ENCODE assay signal across 14 mouse cellular contexts in the genomic region with DNA sequence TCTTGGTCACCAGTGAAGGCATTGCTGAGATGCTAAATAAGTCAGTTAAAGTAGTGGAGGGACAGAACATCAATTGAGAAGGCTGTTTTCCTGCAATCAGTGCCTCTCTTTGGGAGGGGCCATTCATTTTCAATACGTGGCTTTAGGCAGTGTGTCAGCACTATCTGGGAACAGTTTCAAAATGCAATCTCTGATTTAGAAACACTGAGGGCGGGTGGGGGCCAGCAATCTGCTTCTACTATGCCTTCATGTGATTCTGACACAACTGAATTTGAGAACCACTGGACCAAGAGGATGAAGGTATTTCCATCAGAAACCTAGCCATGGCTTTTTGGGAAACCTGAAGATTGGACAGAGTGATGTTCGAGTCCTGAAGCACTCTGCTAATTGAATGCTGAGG. TPM values are rescaled to one million over a fixed set of nuclear protein-coding genes. Genes with fewer than 3 reads are reported as not detected.
A peak's percentile ranks its signal among the peaks of the same experiment; 100 is the strongest.
DNase-seq lines count a peak whose midpoint lies in the region; ATAC-seq and TF ChIP-seq lines count a peak whose summit lies in the region.
"Had no signal": no experiment of that assay in that cellular context is flagged by ENCODE, and none has a peak within 500 bp of the region (broad histone marks: within the 10 kb centered on the region; RNA-seq: fewer than 3 reads in every experiment).

No protein-coding gene starts in this region.

- H3K9ac ChIP-seq in forebrain, embryonic 13.5 days: no peak overlapping the region
- no peak overlapping the region for H3K9ac ChIP-seq in forebrain, embryonic 11.5 days (ENCODE audit: low read length)
- no peak overlapping the region for H3K9ac ChIP-seq in lung, embryonic 16.5 days (ENCODE audit: low read length)
- H3K9ac ChIP-seq: stomach, embryonic 15.5 days had no signal

- ATAC-seq in forebrain, embryonic 13.5 days: peak; percentile 40; the same call in 1 of the 2 replicates
- no peak for ATAC-seq in forebrain, embryonic 11.5 days (replicated peaks; ENCODE audit: low FRiP score)
- peak; percentile 71 for ATAC-seq in lung, embryonic 16.5 days (ENCODE audit: low read depth)

- 70% methylated on average over 3 of the region's 3 CpGs for WGBS in forebrain, embryonic 13.5 days
- 84% methylated on average over 3 of the region's 3 CpGs for WGBS in forebrain, embryonic 11.5 days
- 59% methylated on average over 3 of the region's 3 CpGs for WGBS in lung, embryonic 16.5 days

- H3K4me1 ChIP-seq in forebrain, embryonic 13.5 days: no peaks in the 10 kb centered on the region
- H3K4me1 ChIP-seq in forebrain, embryonic 11.5 days (replicated peaks; ENCODE audit: control insufficient read depth, insufficient read depth, low read length): no peaks in the 10 kb centered on the region
- peaks cover 10% of the 10 kb centered on the region for H3K4me1 ChIP-seq in lung, embryonic 16.5 days (replicated peaks; ENCODE audit: control insufficient read depth, insufficient read depth, low read length)
- H3K4me1 ChIP-seq: stomach, embryonic 15.5 days had no signal

- H3K9me3 ChIP-seq in forebrain, embryonic 13.5 days (replicated peaks): no peaks in the 10 kb centered on the region
- H3K9me3 ChIP-seq in forebrain, embryonic 11.5 days (ENCODE audit: control insufficient read depth, low read length): no peaks in the 10 kb centered on the region
- H3K9me3 ChIP-seq in lung, embryonic 16.5 days (ENCODE audit: control insufficient read depth, low read length): no peaks in the 10 kb centered on the region
- H3K9me3 ChIP-seq: stomach, embryonic 15.5 days had no signal

- 0 out of 2 replicates have a peak, but pooled peaks cover 6% of the 10 kb centered on the region for H3K36me3 ChIP-seq in forebrain, embryonic 13.5 days (ENCODE audit: poor library complexity, severe bottlenecking)
- no peaks in the 10 kb centered on the region for H3K36me3 ChIP-seq in forebrain, embryonic 11.5 days (ENCODE audit: control insufficient read depth, insufficient read depth, low read length)
- H3K36me3 ChIP-seq in lung, embryonic 16.5 days (ENCODE audit: control insufficient read depth, insufficient read depth, low read length): no peaks in the 10 kb centered on the region
- H3K36me3 ChIP-seq: stomach, embryonic 15.5 days had no signal

- H3K27ac ChIP-seq in forebrain, embryonic 13.5 days: no peak overlapping the region
- H3K27ac ChIP-seq in forebrain, embryonic 11.5 days (ENCODE audit: low read depth, low read length): no peak overlapping the region
- peak overlapping the region; percentile 56 for H3K27ac ChIP-seq in lung, embryonic 16.5 days (ENCODE audit: low read length)
- H3K27ac ChIP-seq in layer of hippocampus, adult 2 months: peak overlapping the region; percentile 86
- H3K27ac ChIP-seq: gastrocnemius, adult 2 months; stomach, embryonic 15.5 days had no signal

- H3K27me3 ChIP-seq in forebrain, embryonic 13.5 days: no peaks in the 10 kb centered on the region
- H3K27me3 ChIP-seq in forebrain, embryonic 11.5 days (ENCODE audit: control insufficient read depth, insufficient read depth, low read length): no peaks in the 10 kb centered on the region
- H3K27me3 ChIP-seq in lung, embryonic 16.5 days (ENCODE audit: control insufficient read depth, insufficient read depth, low read depth, low read length): no peaks in the 10 kb centered on the region
- H3K27me3 ChIP-seq: stomach, embryonic 15.5 days had no signal

- H3K4me3 ChIP-seq in forebrain, embryonic 13.5 days: no peak overlapping the region
- no peak overlapping the region for H3K4me3 ChIP-seq in forebrain, embryonic 11.5 days (ENCODE audit: low read depth, low read length)
- H3K4me3 ChIP-seq in lung, embryonic 16.5 days (ENCODE audit: low read length): no peak overlapping the region
- H3K4me3 ChIP-seq in layer of hippocampus, adult 2 months: 0 out of 2 replicates have a peak overlapping the region, but pooled peaks have one; percentile 9
- H3K4me3 ChIP-seq: stomach, embryonic 15.5 days had no signal

- no peak overlapping the region for H3K4me2 ChIP-seq in forebrain, embryonic 13.5 days
- H3K4me2 ChIP-seq in forebrain, embryonic 11.5 days (ENCODE audit: low read depth, low read length, severe bottlenecking): no peak overlapping the region
- H3K4me2 ChIP-seq in lung, embryonic 16.5 days (ENCODE audit: low read depth, low read length): no peak overlapping the region
- H3K4me2 ChIP-seq: liver, embryonic 11.5 days; stomach, embryonic 15.5 days had no signal

- TF ChIP-seq CTCF in layer of hippocampus, adult 2 months (conservative IDR thresholded peaks at IDR 0.05): no peak

- DNase-seq in forebrain, embryonic 11.5 days (ENCODE audit: low spot score): no peak
- DNase-seq in lung, adult 18-20 months: no peak
- DNase-seq in layer of hippocampus, adult 2 months (ENCODE audit: low spot score in 2 of 2): peak; percentile 61 to 81
- DNase-seq in right cerebral cortex, postnatal 36 days (ENCODE audit: low spot score in 2 of 2): peak; percentile 30 to 54
- no peak for DNase-seq in gastrocnemius, postnatal 10 days
- DNase-seq in cerebellum, adult 11-12 months: no peak
- DNase-seq: cerebellum, adult 8-10 months; gastrocnemius, adult 2 months had no signal

RNA-seq across cellular contexts. Expression of a gene that starts 28.1 kb away (rescaled TPM):
- polyA plus RNA-seq in forebrain, embryonic 13.5 days (2015; fragmentation: Nextera tagmentation; extraction: Ambion mirVana): not detected in 2 replicates
- polyA plus RNA-seq in forebrain, embryonic 11.5 days (2014; fragmentation: Nextera tagmentation; extraction: Ambion mirVana): not detected in 2 replicates
- 0.11 TPM in 1 of 2 replicates, not detected in the other for polyA plus RNA-seq in lung, embryonic 16.5 days (2015; fragmentation: Nextera tagmentation; extraction: Ambion mirVana)
- total RNA-seq in layer of hippocampus, adult 2 months (2021): under 1 TPM in 1 of 2 experiments, not detected in 1; 0.22 TPM
- total RNA-seq in gastrocnemius, postnatal 10 days (2021): 1 to 10 TPM; 2.0 to 2.5 TPM
- polyA plus RNA-seq: kidney, adult 2 months; liver, embryonic 11.5 days; midbrain, embryonic 14.5 days; stomach, embryonic 15.5 days had no signal

RNA-seq across cellular contexts. Expression of a gene that starts 30.4 kb away (rescaled TPM):
- polyA plus RNA-seq in forebrain, embryonic 13.5 days (2015; fragmentation: Nextera tagmentation; extraction: Ambion mirVana): 0.05 and 0.08 TPM in 2 replicates
- 0.09 TPM in 1 of 2 replicates, not detected in the other for polyA plus RNA-seq in forebrain, embryonic 11.5 days (2014; fragmentation: Nextera tagmentation; extraction: Ambion mirVana)
- 0.65 and 0.88 TPM in 2 replicates for polyA plus RNA-seq in lung, embryonic 16.5 days (2015; fragmentation: Nextera tagmentation; extraction: Ambion mirVana)
- total RNA-seq in layer of hippocampus, adult 2 months (2021): 1 to 10 TPM; 2.2 to 2.5 TPM
- 100 to 1,000 TPM; 191 to 209 TPM for total RNA-seq in gastrocnemius, postnatal 10 days (2021)

RNA-seq across cellular contexts. Expression of a gene that starts 47.9 kb away (rescaled TPM):
- polyA plus RNA-seq in forebrain, embryonic 13.5 days (2015; fragmentation: Nextera tagmentation; extraction: Ambion mirVana): 8.7 and 9.9 TPM in 2 replicates
- polyA plus RNA-seq in forebrain, embryonic 11.5 days (2014; fragmentation: Nextera tagmentation; extraction: Ambion mirVana): 15.1 and 16.2 TPM in 2 replicates
- polyA plus RNA-seq in lung, embryonic 16.5 days (2015; fragmentation: Nextera tagmentation; extraction: Ambion mirVana): 9.9 and 11.4 TPM in 2 replicates
- total RNA-seq in layer of hippocampus, adult 2 months (2021): 1 to 10 TPM; 5.1 to 5.6 TPM
- total RNA-seq in gastrocnemius, postnatal 10 days (2021): 1 to 10 TPM; 4.2 to 4.5 TPM

RNA-seq across cellular contexts. Expression of a gene that starts 49.5 kb away (rescaled TPM):
- polyA plus RNA-seq in forebrain, embryonic 13.5 days (2015; fragmentation: Nextera tagmentation; extraction: Ambion mirVana): 10.2 and 11.6 TPM in 2 replicates
- polyA plus RNA-seq in forebrain, embryonic 11.5 days (2014; fragmentation: Nextera tagmentation; extraction: Ambion mirVana): 11.4 and 12.5 TPM in 2 replicates
- polyA plus RNA-seq in lung, embryonic 16.5 days (2015; fragmentation: Nextera tagmentation; extraction: Ambion mirVana): 8.6 and 9.1 TPM in 2 replicates
- total RNA-seq in layer of hippocampus, adult 2 months (2021): 1 to 10 TPM; 6.9 to 7.2 TPM
- total RNA-seq in gastrocnemius, postnatal 10 days (2021): 1 to 10 TPM; 3.6 to 3.7 TPM

Comparison
In these comparisons a context has a peak if more than half of its experiments do, and no peak if none do; other contexts are left out.
1. H3K27ac ChIP-seq: peak in lung, embryonic 16.5 days (single experiment) and layer of hippocampus, adult 2 months (single experiment); none in forebrain, embryonic 13.5 days (single experiment) and forebrain, embryonic 11.5 days (single experiment).
2. DNase-seq: peak in layer of hippocampus, adult 2 months (2 of 2) and right cerebral cortex, postnatal 36 days (2 of 2); none in forebrain, embryonic 11.5 days (single experiment), lung, adult 18-20 months (0 of 2), gastrocnemius, postnatal 10 days (single experiment) and cerebellum, adult 11-12 months (single experiment).